Mouse (Mus musculus) cortical plate, adult 2 months (tissue): ENCODE measurements at regions not wholly inside any gene's neighbourhood (a gene's known extent, or its start where the extent isn't known, plus 50 kb on each side); places are given as distances from the start of the nearest gene placed in this dataset.

Experiments
- H3K27ac ChIP-seq: fragments of 200-500 bp; 2 replicates; pipeline ENCODE4 v1.5.1; 2012; ENCODE audit warnings: low read length, control low read depth, inconsistent platforms; ENCODE audit not compliant: insufficient read depth
- H3K4me1 ChIP-seq: fragments of 200-500 bp; 2 replicates; pipeline ENCODE4 v1.6.1; 2011; ENCODE audit warnings: low read length; ENCODE audit not compliant: control insufficient read depth, insufficient read depth
- H3K4me3 ChIP-seq: fragments of 200-500 bp; 2 replicates; pipeline ENCODE4 v1.5.1; 2011; ENCODE audit warnings: mild to moderate bottlenecking, low read length, control low read depth; ENCODE audit not compliant: insufficient read depth
- CTCF ChIP-seq: fragments of 200-500 bp; IDR thresholded peaks from 2 replicates; pipeline ENCODE4 v1.5.1; 2011; ENCODE audit warnings: mild to moderate bottlenecking, control low read depth, low read length; ENCODE audit not compliant: insufficient read depth; ENCODE audit errors: extremely low read depth
- POLR2A ChIP-seq: fragments of 200-500 bp; IDR thresholded peaks from 2 replicates; pipeline ENCODE4 v1.6.1; 2011; ENCODE audit warnings: mild to moderate bottlenecking, low read length, control low read depth; ENCODE audit not compliant: insufficient read depth; ENCODE audit errors: extremely low read depth

DNA sequence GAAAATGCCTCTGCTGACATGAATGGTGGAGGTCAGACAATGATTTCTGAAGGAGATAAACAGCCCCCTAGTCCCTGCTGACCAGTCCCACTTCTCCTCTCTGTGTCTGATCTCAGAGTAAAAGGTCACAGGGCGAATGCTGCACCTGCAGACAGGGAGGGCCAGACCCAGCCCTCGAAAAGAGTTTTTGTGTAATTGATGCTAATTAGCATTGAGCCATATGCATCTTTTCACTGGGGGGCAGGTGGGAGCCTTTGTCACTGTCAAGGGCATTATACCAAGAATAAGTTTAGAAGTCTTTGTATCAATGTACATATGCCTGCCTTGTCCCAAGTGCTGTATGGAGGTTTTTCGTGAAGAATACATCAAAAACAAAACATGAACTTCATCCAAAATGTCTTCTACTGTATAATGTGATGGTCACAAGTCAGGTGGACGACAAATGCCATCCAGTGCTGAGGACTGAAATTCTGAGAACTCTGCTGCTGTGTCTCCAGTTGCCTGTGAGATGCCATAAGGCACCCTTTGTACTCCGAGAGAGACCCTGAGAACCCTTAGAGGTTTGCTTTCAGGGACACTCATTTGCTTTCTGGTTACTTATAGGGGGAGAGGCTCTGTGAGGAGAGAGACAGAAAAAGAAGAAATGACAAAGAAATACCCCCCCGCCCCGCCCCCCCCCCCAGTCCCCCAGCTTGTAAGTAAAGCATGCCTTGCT is 528.5 kb upstream of the Marcks start:
- TF ChIP-seq CTCF, result no peak
- TF ChIP-seq POLR2A, result no peak
- no peak overlapping the region for H3K4me3 ChIP-seq

DNA sequence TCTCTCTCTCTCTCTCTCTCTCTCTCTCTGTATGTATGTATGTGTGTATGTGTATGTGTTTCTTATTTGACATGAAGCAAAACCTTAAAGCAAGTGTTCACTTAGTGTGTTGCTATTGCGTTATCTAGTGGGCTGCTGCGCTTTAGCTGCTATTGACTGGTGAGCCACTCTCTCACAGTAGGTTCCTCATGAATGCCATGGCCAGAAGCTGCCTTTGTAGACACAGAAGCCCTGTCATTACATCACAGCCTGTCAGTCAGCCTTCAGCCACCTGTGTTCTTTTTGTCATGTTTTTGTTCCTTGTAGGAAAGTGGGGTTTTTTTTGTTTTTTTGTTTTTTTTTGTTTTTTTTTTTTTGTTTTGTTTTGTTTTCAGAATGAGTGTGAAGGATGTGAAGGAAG is 527.8 kb upstream of the Marcks start:
- Histone ChIP-seq H3K27ac (no peak overlapping the region), H3K4me1 (no peaks in the 10 kb centered on the region; the same call in 1 of the 2 replicates), H3K4me3 (no peak overlapping the region)
- TF ChIP-seq POLR2A (no peak), CTCF (no peak)

More for the DNA sequence above, 528.5 kb upstream of the Marcks start:
- no peak overlapping the region for H3K27ac ChIP-seq
- H3K4me1 ChIP-seq, result no peaks in the 10 kb centered on the region; the same call in 1 of the 2 replicates

DNA sequence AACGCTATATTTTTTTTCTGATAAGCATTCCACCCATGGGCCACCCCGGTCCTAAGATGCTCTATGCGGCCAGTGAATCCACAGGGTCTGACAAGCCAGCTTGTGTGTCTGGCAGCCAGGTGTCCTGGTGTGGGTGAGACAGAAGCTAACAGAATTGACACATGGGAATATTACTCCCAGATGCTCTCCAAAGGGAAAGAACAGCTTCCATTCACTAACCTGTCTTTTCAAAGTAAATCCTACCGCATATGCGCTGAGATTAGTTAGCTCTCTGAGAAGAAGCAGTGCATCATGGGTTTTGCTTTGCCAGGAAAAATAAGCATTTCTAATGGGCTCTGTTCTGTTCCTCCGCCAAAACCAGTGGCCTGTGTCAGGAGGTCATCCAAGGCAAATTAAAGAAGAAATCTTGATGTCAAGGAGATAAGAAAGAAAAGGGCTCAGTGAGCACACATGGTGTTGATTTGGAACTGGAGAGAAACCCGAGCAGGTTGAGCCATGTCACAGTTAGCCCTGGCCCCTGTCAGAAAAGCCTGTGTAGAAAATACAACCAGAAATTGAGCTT is 498.4 kb upstream of the Marcks start:
- H3K4me3 ChIP-seq, result no peak overlapping the region
- no peak overlapping the region for H3K27ac ChIP-seq
- no peaks in the 10 kb centered on the region for H3K4me1 ChIP-seq
- TF ChIP-seq CTCF (no peak), POLR2A (no peak)

DNA sequence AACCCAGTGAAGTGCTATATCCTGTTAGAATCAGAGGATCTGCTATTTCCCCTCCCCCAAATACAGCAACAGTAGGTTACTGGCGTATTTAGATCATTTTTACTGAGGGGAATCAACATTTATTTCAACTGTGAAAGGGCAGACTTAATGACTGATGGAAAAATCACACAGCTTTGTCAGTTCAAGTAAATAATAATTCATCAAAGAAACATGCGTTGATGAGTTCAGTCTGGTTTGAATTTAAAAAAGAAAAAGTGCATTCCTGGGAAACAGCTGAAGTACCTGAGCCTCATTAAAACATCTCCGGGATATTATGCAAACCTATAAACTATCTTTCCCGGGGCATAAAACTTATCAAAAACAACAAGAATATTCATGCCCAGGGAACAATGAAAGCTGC is 497.7 kb upstream of the Marcks start:
- no peak overlapping the region for H3K27ac ChIP-seq
- TF ChIP-seq POLR2A, result no peak
- TF ChIP-seq CTCF, result no peak
- H3K4me1 ChIP-seq, result no peaks in the 10 kb centered on the region
- H3K4me3 ChIP-seq, result no peak overlapping the region

DNA sequence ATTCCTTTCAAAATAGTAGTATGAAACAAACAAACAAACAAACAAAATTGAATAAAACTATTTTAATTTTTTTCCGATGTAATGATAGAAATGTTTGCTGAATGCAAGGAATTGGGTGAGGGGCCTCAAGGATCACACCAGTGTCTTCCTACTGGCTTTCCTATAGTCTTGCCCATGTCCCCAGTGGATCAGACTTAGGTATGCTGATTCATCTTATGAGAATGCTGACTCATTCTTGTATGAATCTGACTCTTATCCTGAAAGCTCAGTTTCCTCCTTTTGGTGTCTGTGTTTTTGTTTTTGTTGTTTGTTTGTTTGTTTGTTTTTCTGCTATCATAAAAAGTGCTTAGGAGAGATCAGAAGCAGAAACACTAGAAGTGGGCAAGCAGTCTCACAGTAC is 491.7 kb upstream of the Marcks start:
- no peaks in the 10 kb centered on the region for H3K4me1 ChIP-seq
- TF ChIP-seq POLR2A (no peak), CTCF (no peak)
- no peak overlapping the region for H3K4me3 ChIP-seq
- no peak overlapping the region for H3K27ac ChIP-seq

DNA sequence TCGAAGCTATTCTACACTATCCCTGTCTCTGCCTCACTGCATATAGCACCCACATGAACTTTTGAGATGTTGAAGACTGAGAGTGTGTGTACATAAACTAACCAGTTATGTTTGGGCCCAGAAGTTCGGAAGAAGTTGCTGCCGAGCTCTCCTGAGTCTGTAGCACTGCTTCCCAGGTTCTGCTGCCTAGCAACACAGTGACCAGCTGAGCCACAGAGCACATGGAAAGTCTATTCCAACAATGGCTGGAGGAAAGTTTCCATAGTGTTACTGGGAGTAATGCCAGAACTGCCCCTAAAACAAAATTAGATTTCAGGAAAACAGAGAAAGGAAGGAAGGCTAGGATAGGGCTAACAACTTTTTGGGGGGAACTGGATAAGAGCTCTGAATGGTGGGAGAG is 489.2 kb upstream of the Marcks start:
- no peaks in the 10 kb centered on the region for H3K4me1 ChIP-seq
- no peak for TF ChIP-seq CTCF
- TF ChIP-seq POLR2A, result no peak
- H3K4me3 ChIP-seq, result no peak overlapping the region
- no peak overlapping the region for H3K27ac ChIP-seq

DNA sequence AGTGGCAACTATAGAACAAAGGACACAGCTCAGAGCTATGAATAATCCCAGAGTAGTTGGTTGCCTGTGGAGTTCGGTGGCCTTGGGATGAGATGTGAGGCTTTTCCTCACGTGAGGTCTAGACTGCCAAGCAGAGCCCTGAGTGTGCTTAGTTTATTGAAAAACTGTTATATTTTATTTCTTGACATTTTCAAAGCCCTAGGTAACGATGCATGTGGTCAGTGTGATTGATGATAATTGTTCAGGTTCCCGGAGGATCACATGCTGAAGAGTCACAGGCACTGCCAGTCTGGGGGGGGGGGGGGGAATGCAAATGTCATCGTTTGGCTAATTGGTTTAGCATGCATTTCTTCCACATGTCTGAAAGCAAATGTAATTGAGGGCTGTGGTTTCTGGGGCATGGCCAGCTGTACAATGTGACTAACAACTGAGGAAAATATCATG is 488.1 kb upstream of the Marcks start:
- Histone ChIP-seq H3K27ac (no peak overlapping the region), H3K4me3 (no peak overlapping the region)

DNA sequence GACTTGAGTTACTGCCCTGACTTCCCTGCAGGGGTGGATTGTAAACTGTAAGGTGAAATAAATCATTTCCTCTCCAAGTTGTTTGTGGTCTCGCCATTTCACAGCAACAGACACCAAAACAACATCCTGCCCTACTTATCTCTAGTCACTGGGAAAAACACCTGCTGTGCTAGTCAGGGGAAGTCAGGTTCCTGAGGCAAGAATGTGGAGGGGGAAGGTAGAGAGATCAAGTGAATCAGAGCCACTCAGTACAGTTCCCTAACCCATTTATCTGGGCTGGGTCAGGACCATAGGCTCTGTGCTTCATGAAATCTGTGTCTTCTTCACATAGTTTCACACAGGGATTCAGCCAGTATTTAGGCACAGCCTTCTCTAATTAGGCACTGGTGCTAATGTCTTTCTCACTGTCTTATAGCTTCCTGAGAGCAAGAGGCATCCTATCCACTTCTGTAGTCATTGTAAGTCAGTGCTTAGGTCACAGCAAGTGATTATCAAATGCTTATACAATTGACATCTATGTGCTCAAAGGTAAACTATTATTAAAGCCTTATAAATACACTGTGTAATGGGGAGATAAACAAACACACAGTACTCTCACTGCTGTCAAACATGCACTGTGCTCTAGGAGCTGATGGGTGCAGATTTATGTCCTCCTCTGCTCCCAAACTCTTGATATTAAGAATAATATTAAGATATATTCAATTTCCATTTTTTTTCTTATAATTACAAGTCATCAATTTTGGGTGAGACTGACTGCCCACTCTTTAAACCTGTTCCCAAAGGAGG is 487.4 kb upstream of the Marcks start:
- H3K27ac ChIP-seq, result no peak overlapping the region
- no peak overlapping the region for H3K4me3 ChIP-seq
- H3K4me1 ChIP-seq, result no peaks in the 10 kb centered on the region
- TF ChIP-seq CTCF (no peak), POLR2A (no peak)

More for the DNA sequence above, 488.1 kb upstream of the Marcks start:
- no peak for TF ChIP-seq CTCF
- no peak for TF ChIP-seq POLR2A
- no peaks in the 10 kb centered on the region for H3K4me1 ChIP-seq

DNA sequence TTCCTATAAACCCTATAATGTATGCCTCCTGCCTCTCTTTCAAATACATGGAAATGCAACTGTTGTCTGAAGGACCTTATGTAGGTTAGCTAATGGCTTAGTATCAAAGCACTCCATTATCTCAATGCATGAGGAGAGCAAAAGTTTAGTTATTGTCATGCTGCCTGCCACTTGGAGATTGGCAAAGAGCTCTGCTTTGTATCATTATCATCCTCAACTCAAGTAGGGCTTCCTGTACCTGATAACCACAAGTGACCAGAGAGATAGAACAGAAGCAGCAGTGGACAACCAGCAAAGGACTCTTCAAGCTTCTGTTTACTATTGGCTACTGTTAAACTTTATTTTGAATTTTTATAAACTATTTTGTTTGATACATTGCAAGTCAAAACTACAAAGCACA is 484.3 kb upstream of the Marcks start:
- no peaks in the 10 kb centered on the region for H3K4me1 ChIP-seq
- H3K4me3 ChIP-seq, result no peak overlapping the region
- no peak overlapping the region for H3K27ac ChIP-seq
- TF ChIP-seq CTCF, result no peak
- TF ChIP-seq POLR2A, result no peak
